Mouse (Mus musculus): ENCODE measurements around the gene Actn2.

GRCm38 (mm10) chr13:12274220-12274619, 66.3 kb downstream of the Actn2 start:
- TF ChIP-seq GATA1 (IDR thresholded peaks at IDR 0.05; ENCODE audit: low read length) (no peak), TAL1 (IDR thresholded peaks at IDR 0.05; ENCODE audit: low read length) (no peak)

Measured in erythroblast, embryonic 14.5 days (primary cell).